Mouse (Mus musculus) hindbrain, embryonic 11.5 days (tissue): Measurements from ENCODE around the gene Mcoln2. TPM values are rescaled to one million over a fixed set of nuclear protein-coding genes. Genes with fewer than 3 reads are reported as not detected.

Experiments used
- ATAC-seq: fragments of 200-750 bp; cut with Nextera tagmentation; 2 replicates; pipeline ENCODE4 v1.8.0; 2017; ENCODE audit warnings: mild to moderate bottlenecking, moderate TSS enrichment, moderate library complexity; ENCODE audit not compliant: low FRiP score
- DNase-seq: peaks from one replicate; pipeline ENCODE4 v3.0.0-alpha.2; 2015; ENCODE audit warnings: low spot score
- H3K27ac ChIP-seq: fragments of 300-500 bp; sonication (generic); 2 replicates; pipeline ENCODE4 v1.5.1; 2014; ENCODE audit warnings: mild to moderate bottlenecking, low read depth, low read length
- H3K27me3 ChIP-seq: fragments of 300-500 bp; sonication (generic); 2 replicates; pipeline ENCODE4 v1.6.1; 2014; ENCODE audit warnings: mild to moderate bottlenecking, low read length, moderate library complexity, mixed read lengths; ENCODE audit not compliant: control insufficient read depth, insufficient read depth
- H3K36me3 ChIP-seq: fragments of 300-500 bp; sonication (generic); 2 replicates; pipeline ENCODE4 v1.6.1; 2014; ENCODE audit warnings: mild to moderate bottlenecking, low read length, moderate library complexity, mixed read lengths; ENCODE audit not compliant: control insufficient read depth, insufficient read depth
- H3K4me1 ChIP-seq: fragments of 300-500 bp; sonication (generic); replicated peaks from 2 replicates; pipeline ENCODE4 v1.6.1; 2014; ENCODE audit warnings: low read length, mixed read lengths; ENCODE audit not compliant: control insufficient read depth, insufficient read depth
- H3K4me2 ChIP-seq: fragments of 300-500 bp; sonication (generic); replicated peaks from 2 replicates; pipeline ENCODE4 v1.6.1; 2014; ENCODE audit warnings: mild to moderate bottlenecking, low read depth, low read length
- H3K4me3 ChIP-seq: fragments of 300-500 bp; sonication (generic); 2 replicates; pipeline ENCODE4 v1.5.1; 2014; ENCODE audit warnings: low read depth, low read length
- H3K9ac ChIP-seq: fragments of 300-500 bp; sonication (generic); 2 replicates; pipeline ENCODE4 v1.6.1; 2014; ENCODE audit warnings: low read depth, low read length
- H3K9me3 ChIP-seq: fragments of 300-500 bp; sonication (generic); 2 replicates; pipeline ENCODE4 v1.6.1; 2016; ENCODE audit warnings: low read length; ENCODE audit not compliant: control insufficient read depth
- WGBS: fragments of 180-500 bp; shearing (Covaris S2); extraction: QIAGEN DNeasy Blood & Tissue Kit; methylation state at CpG from one replicate; pipeline ENCODE4 v1.1.7; 2014; 5-methylcytosine and 5-hydroxymethylcytosine counted together
- polyA plus RNA-seq: library from polyadenylated mRNA; unstranded; fragments of >200 nt; fragmentation: Nextera tagmentation; extraction: Ambion mirVana; gene quantifications from 2 replicates; pipeline ENCODE4 v1.2.1, GENCODE M21; 2014

The Mcoln2 gene
- polyA plus RNA-seq, 1 experiment from 2014 or later, result 0.28 TPM

DNA sequence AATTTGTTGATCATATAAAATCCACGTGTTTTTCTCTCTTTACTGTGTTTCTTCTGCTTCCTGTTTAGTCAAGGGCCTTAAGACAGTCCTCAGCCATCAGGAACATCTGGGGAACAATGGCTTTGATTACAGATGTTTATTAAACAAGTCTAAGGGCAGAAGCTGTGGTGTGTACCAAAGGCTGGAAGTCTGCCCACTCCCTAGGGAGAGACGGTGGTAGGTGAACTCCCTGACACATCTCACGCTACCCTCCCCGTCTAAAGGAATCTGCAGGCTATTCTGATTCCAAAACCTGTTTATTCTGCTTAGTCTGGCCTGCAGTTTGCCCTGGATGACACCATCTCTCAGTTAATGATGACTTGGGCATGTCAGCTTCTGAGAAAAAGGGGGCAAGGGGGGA, 84.1 kb downstream of the Mcoln2 start:
- no peak for DNase-seq
- Histone ChIP-seq H3K9me3 (no peaks in the 10 kb centered on the region), H3K4me2 (no peak overlapping the region), H3K4me3 (no peak overlapping the region), H3K27me3 (no peaks in the 10 kb centered on the region), H3K36me3 (no peaks in the 10 kb centered on the region), H3K4me1 (no peaks in the 10 kb centered on the region), H3K9ac (no peak overlapping the region), H3K27ac (no peak overlapping the region)
- WGBS, result 78% methylated on average over 4 of the region's 4 CpGs
- no peak for ATAC-seq

DNA sequence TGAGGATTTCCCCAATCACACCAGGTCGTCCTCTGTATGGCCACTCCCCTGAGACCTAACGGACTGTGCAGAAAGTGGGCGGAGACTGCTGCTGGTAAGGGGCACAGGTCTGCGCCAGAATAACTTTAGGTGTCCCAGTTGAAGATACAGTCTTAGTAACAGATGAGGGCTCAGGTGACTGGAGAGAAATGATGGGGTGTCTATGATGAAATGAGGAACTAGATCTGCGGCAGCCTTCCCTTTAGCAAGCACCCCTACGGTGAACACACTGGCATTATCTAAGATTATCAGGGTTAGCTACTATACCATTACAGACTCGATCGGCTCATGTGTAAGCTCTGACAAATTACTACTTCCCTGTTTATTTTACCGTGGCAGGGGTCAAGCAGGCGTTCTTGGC, 84.9 kb downstream of the Mcoln2 start:
- H3K4me3 ChIP-seq, result no peak overlapping the region
- WGBS, result 77% methylated on average over 10 of the region's 10 CpGs
- no peaks in the 10 kb centered on the region for H3K27me3 ChIP-seq
- ATAC-seq (no peak), DNase-seq (no peak)
- H3K27ac ChIP-seq, result no peak overlapping the region
- no peaks in the 10 kb centered on the region for H3K9me3 ChIP-seq
- H3K36me3 ChIP-seq, result no peaks in the 10 kb centered on the region
- H3K4me1 ChIP-seq, result no peaks in the 10 kb centered on the region
- no peak overlapping the region for H3K4me2 ChIP-seq
- H3K9ac ChIP-seq, result no peak overlapping the region

- H3K36me3 ChIP-seq, result no peaks in the 10 kb centered on the region
- DNase-seq, result no peak
- ATAC-seq, result no peak
- H3K9me3 ChIP-seq, result no peaks in the 10 kb centered on the region
- H3K4me2 ChIP-seq, result no peak overlapping the region
- H3K4me3 ChIP-seq, result no peak overlapping the region
- no peak overlapping the region for H3K9ac ChIP-seq
- no peak overlapping the region for H3K27ac ChIP-seq
- no peaks in the 10 kb centered on the region for H3K4me1 ChIP-seq
- no peaks in the 10 kb centered on the region for H3K27me3 ChIP-seq
- 64% methylated on average over 8 of the region's 8 CpGs for WGBS
Observed at GRCm38 (mm10) chr3:146236280-146236679, 86.6 kb downstream of the Mcoln2 start.

DNA sequence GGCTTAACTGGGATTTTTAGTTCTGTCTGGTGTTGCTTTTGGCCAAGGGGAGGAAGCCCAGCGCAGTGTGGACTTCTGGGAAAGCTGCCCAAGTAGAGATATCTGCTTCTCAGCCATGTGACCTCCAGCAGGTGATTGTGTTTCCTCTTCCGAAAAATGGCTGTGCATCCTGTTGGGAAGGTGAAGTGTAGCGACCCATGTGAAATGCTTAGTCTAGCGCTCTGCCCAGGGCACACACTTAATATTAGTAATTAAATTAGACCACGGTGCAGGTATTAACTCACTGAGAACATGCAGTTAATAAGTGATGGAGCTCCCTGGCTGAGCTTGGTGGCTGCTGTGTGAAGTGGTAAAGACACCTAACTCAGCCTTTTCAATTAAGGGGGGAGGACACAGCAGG, 88.0 kb downstream of the Mcoln2 start:
- no peak overlapping the region for H3K4me3 ChIP-seq
- 74% methylated on average over 5 of the region's 5 CpGs for WGBS
- H3K27me3 ChIP-seq, result no peaks in the 10 kb centered on the region

DNA sequence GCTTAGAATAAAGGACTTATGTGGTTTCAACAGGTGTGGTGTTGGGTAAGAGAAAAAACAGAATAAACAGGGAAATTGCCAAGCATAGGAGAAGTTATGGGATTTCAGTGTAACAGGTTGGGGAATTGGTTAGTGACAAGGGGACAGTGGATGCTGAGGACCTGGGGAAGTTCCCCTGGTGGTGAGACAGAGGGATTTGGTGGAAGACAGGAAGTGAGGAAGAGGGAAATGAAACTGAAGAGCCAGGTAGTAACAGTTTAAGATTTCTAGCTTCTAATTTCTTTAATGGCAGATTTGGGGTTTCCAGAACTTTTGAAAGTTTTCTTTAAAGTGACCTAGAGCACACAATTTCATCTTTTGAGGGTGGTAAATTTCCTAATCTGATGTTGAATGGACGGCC, 95.0 kb downstream of the Mcoln2 start:
- DNase-seq, result no peak
- Histone ChIP-seq H3K4me2 (no peak overlapping the region), H3K36me3 (no peaks in the 10 kb centered on the region), H3K27me3 (no peaks in the 10 kb centered on the region), H3K9me3 (no peaks in the 10 kb centered on the region), H3K4me3 (no peak overlapping the region), H3K27ac (no peak overlapping the region), H3K4me1 (no peaks in the 10 kb centered on the region), H3K9ac (no peak overlapping the region)
- ATAC-seq, result no peak
- 86% methylated on average over 1 of the region's 1 CpGs for WGBS

More for the DNA sequence above, 88.0 kb downstream of the Mcoln2 start:
- no peaks in the 10 kb centered on the region for H3K36me3 ChIP-seq
- H3K9ac ChIP-seq, result no peak overlapping the region
- DNase-seq, result no peak
- no peaks in the 10 kb centered on the region for H3K4me1 ChIP-seq
- no peak for ATAC-seq
- H3K9me3 ChIP-seq, result no peaks in the 10 kb centered on the region
- H3K4me2 ChIP-seq, result no peak overlapping the region
- no peak overlapping the region for H3K27ac ChIP-seq

Other genes starting within 250 kb of the Mcoln2 start
- gene Bcl10, start 227.0 kb upstream of the Mcoln2 start, polyA plus RNA-seq, result 56.0 and 65.7 TPM in 2 replicates
- gene 2410004B18Rik, start 211.8 kb upstream of the Mcoln2 start, polyA plus RNA-seq, result 69.3 and 74.3 TPM in 2 replicates
- 1.5 TPM in 2 replicates for gene Syde2, start 162.0 kb upstream of the Mcoln2 start, polyA plus RNA-seq
- 1.0 and 1.8 TPM in 2 replicates for gene Wdr63, start 41.7 kb upstream of the Mcoln2 start, polyA plus RNA-seq
- 3.8 and 7.5 TPM in 2 replicates for gene Mcoln3, start 32.4 kb upstream of the Mcoln2 start, polyA plus RNA-seq
- gene Lpar3, start 71.1 kb downstream of the Mcoln2 start, polyA plus RNA-seq, result 1.4 and 1.5 TPM in 2 replicates